Mouse (Mus musculus): Measurements from ENCODE around the gene Trpv5. TPM values are rescaled to one million over a fixed set of nuclear protein-coding genes. Genes with fewer than 3 reads are reported as not detected.

Trpv5 gene
- polyA plus RNA-seq, 1 experiment from 2014 or later = not detected

DNA sequence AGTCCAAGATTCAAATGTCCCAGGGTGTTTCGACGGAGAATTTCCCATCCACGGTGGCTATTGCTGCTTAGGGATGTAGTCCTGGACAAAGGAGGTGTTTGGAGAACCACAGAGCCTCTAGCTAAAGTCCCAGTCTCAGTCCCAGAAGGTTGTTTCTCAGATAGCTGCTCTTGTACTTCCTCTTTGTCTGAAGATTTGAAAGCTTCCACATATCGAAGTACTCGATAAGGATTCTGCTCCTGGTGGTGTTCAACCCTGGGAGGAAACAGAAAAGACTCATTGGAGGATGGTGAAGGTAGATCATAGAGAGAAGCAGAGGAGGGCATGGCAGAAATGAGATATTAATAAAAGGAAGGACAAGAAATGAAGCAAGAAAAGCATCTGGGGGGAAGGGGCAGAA lies 27.4 kb downstream of the Trpv5 start:
- 94% methylated on average over 5 of the region's 5 CpGs for WGBS
- Histone ChIP-seq H3K27me3 (ENCODE audit: control insufficient read depth, insufficient read depth, low read length) (no peaks in the 10 kb centered on the region), H3K27ac (replicated peaks) (no peak overlapping the region), H3K4me3 (ENCODE audit: low read depth, low read length) (no peak overlapping the region), H3K9ac (ENCODE audit: low read length) (no peak overlapping the region), H3K9me3 (ENCODE audit: control insufficient read depth, low read length) (no peaks in the 10 kb centered on the region), H3K4me1 (replicated peaks; ENCODE audit: control insufficient read depth, insufficient read depth) (no peaks in the 10 kb centered on the region), H3K4me2 (replicated peaks; ENCODE audit: low read depth) (no peak overlapping the region), H3K36me3 (ENCODE audit: control insufficient read depth, insufficient read depth, low read length) (no peaks in the 10 kb centered on the region)
- TF ChIP-seq CTCF (IDR thresholded peaks at IDR 0.05; ENCODE audit: low read depth) = no peak
- TF ChIP-seq EP300 (optimal IDR thresholded peaks at IDR 0.05) = no peak
- ATAC-seq (ENCODE audit: low FRiP score, low TSS enrichment) (no peak), DNase-seq (ENCODE audit: low spot score) (no peak)

DNA sequence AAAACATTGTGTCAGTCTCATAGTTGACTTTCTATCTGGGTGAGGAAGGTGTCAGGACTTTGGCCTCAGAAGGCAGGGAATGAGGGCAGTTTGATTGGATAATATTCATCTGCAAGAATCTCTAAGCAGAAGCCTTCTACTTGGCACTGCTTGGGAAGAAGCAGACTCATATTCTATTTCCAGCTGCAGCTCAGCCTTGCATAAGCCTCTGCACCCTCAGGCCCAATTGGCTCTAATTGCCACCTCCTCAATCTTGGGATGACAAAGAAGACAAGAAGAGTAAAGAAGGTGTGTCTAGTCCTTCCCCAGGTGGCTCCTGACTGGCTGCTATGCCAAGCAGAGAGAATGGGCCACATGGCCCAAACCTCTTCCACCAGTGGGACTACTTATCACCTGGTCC lies 33.9 kb downstream of the Trpv5 start:
- TF ChIP-seq CTCF (IDR thresholded peaks at IDR 0.05; ENCODE audit: low read depth) (no peak), EP300 (optimal IDR thresholded peaks at IDR 0.05) (no peak)
- Histone ChIP-seq H3K9me3 (ENCODE audit: control insufficient read depth, low read length) (no peaks in the 10 kb centered on the region), H3K27me3 (ENCODE audit: control insufficient read depth, insufficient read depth, low read length) (no peaks in the 10 kb centered on the region), H3K4me1 (replicated peaks; ENCODE audit: control insufficient read depth, insufficient read depth) (no peaks in the 10 kb centered on the region), H3K36me3 (ENCODE audit: control insufficient read depth, insufficient read depth, low read length) (no peaks in the 10 kb centered on the region), H3K27ac (replicated peaks) (no peak overlapping the region), H3K9ac (ENCODE audit: low read length) (no peak overlapping the region), H3K4me2 (replicated peaks; ENCODE audit: low read depth) (no peak overlapping the region), H3K4me3 (ENCODE audit: low read depth, low read length) (no peak overlapping the region)
- no peak for DNase-seq (ENCODE audit: low spot score)
- ATAC-seq (ENCODE audit: low FRiP score, low TSS enrichment) = no peak

DNA sequence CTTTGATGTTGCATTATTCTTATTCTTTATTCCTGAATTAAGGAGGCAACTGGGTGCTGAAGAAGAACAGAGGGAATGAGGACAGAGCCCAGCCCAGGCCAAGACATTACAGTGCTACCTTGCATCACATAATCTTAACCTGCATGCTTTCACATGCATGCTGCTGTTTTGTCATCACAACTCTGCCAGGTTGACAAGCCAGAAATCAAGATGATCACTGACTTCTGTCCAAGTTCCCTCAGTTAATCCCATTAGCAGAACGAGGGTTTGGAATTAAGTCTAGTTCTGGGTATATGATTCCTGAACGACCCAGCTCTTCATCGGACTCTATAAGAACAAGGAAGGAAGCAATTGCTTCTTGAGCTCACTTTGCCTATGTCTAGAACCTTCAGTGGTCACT lies 34.3 kb downstream of the Trpv5 start:
- H3K4me1 ChIP-seq (replicated peaks; ENCODE audit: control insufficient read depth, insufficient read depth) = no peaks in the 10 kb centered on the region
- TF ChIP-seq CTCF (IDR thresholded peaks at IDR 0.05; ENCODE audit: low read depth) (no peak), EP300 (optimal IDR thresholded peaks at IDR 0.05) (no peak)
- no peak overlapping the region for H3K27ac ChIP-seq (replicated peaks)
- no peaks in the 10 kb centered on the region for H3K36me3 ChIP-seq (ENCODE audit: control insufficient read depth, insufficient read depth, low read length)
- DNase-seq (ENCODE audit: low spot score) = no peak
- 84% methylated on average over 3 of the region's 3 CpGs for WGBS
- no peaks in the 10 kb centered on the region for H3K27me3 ChIP-seq (ENCODE audit: control insufficient read depth, insufficient read depth, low read length)
- no peaks in the 10 kb centered on the region for H3K9me3 ChIP-seq (ENCODE audit: control insufficient read depth, low read length)
- no peak overlapping the region for H3K4me3 ChIP-seq (ENCODE audit: low read depth, low read length)
- no peak overlapping the region for H3K9ac ChIP-seq (ENCODE audit: low read length)
- ATAC-seq (ENCODE audit: low FRiP score, low TSS enrichment) = no peak
- no peak overlapping the region for H3K4me2 ChIP-seq (replicated peaks; ENCODE audit: low read depth)

DNA sequence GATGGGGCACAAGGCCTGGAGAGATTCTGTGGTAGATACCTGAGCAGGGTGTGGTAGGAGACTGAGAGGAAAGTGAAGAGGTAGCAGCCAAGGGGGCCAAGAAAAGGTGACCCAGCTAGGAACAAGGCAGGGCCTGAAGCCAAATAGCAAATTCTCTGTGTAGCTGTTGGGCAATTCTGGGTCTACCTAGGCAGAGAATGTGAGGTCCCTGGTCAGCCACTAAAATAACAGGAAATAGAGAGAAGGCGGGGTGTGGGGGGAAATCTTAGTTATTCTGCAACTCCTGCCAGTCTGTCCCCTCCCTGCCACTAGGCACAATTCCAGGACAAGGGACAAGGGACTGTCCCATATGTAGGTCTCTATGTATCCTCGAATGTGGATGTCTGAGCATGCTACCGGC lies 37.3 kb downstream of the Trpv5 start:
- H3K4me2 ChIP-seq (replicated peaks; ENCODE audit: low read depth) = no peak overlapping the region
- ATAC-seq (ENCODE audit: low FRiP score, low TSS enrichment) (no peak), DNase-seq (ENCODE audit: low spot score) (no peak)
- WGBS = 76% methylated on average over 3 of the region's 3 CpGs
- no peaks in the 10 kb centered on the region for H3K4me1 ChIP-seq (replicated peaks; ENCODE audit: control insufficient read depth, insufficient read depth)
- H3K27ac ChIP-seq (replicated peaks) = no peak overlapping the region
- no peaks in the 10 kb centered on the region for H3K27me3 ChIP-seq (ENCODE audit: control insufficient read depth, insufficient read depth, low read length)
- H3K4me3 ChIP-seq (ENCODE audit: low read depth, low read length) = no peak overlapping the region
- no peak overlapping the region for H3K9ac ChIP-seq (ENCODE audit: low read length)
- TF ChIP-seq EP300 (optimal IDR thresholded peaks at IDR 0.05) (no peak), CTCF (IDR thresholded peaks at IDR 0.05; ENCODE audit: low read depth) (no peak)
- H3K9me3 ChIP-seq (ENCODE audit: control insufficient read depth, low read length) = no peaks in the 10 kb centered on the region
- H3K36me3 ChIP-seq (ENCODE audit: control insufficient read depth, insufficient read depth, low read length) = no peaks in the 10 kb centered on the region

DNA sequence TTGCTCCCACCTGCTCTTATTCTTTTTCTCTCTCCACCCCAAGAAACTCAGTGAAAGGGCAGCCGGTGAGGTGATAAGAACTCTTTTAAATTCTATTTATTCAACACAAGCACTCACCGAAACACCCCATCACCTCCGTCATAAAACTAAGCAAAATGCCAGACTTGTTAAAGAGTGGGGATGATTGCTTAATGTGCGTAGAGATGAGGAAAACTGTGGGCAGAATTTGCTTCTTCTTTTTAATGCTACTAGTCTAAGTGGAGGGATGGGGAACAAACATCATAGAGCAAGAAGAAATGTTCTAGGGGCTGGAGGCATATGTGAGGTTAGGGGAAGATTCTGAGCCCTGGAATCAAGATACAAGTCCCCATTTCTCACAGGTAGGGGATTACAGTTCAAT lies 37.8 kb downstream of the Trpv5 start:
- Histone ChIP-seq H3K27me3 (ENCODE audit: control insufficient read depth, insufficient read depth, low read length) (no peaks in the 10 kb centered on the region), H3K4me3 (ENCODE audit: low read depth, low read length) (no peak overlapping the region), H3K36me3 (ENCODE audit: control insufficient read depth, insufficient read depth, low read length) (no peaks in the 10 kb centered on the region), H3K9me3 (ENCODE audit: control insufficient read depth, low read length) (no peaks in the 10 kb centered on the region), H3K9ac (ENCODE audit: low read length) (no peak overlapping the region), H3K27ac (replicated peaks) (no peak overlapping the region), H3K4me2 (replicated peaks; ENCODE audit: low read depth) (no peak overlapping the region), H3K4me1 (replicated peaks; ENCODE audit: control insufficient read depth, insufficient read depth) (no peaks in the 10 kb centered on the region)
- ATAC-seq (ENCODE audit: low FRiP score, low TSS enrichment) (no peak), DNase-seq (ENCODE audit: low spot score) (no peak)
- TF ChIP-seq EP300 (optimal IDR thresholded peaks at IDR 0.05) (no peak), CTCF (IDR thresholded peaks at IDR 0.05; ENCODE audit: low read depth) (no peak)
- WGBS = 43% methylated on average over 4 of the region's 4 CpGs

DNA sequence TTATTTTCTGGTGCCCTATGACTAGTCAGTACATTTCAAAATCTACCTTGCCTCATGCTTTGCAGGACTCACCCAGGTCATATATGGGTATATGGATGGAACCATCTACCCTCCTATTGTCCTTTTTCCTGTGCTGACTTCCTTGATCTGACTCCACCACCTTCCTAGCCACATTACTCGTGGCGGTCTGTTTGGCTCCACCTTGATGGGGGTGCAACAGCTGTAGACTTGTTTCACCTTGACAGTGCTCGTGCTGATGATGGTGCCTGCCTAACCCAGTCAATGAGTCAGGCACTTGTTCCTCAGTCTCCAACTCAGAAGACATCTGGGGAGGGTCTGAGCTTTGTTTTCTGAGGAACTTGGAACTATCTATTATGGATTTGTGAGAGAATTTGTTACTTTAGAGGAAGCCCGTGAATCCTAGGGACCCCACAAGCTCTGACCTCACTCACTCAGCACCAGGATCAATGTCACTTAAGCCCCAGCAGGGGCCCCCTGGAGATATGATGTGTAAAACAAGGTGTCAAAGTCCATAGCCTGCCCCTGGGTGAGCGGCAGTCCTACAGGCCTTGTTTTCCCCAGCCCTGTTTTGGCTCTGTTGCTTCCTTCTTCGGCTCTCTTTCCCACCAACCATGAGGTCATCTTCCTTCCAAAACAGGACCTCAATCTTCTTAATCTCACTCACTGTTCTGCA lies 39.2 kb downstream of the Trpv5 start:
- DNase-seq (ENCODE audit: low spot score) = peak; percentile 30
- no peaks in the 10 kb centered on the region for H3K27me3 ChIP-seq (ENCODE audit: control insufficient read depth, insufficient read depth, low read length)
- H3K36me3 ChIP-seq (ENCODE audit: control insufficient read depth, insufficient read depth, low read length) = no peaks in the 10 kb centered on the region
- ATAC-seq (ENCODE audit: low FRiP score, low TSS enrichment) = peak; percentile 62
- no peaks in the 10 kb centered on the region for H3K4me1 ChIP-seq (replicated peaks; ENCODE audit: control insufficient read depth, insufficient read depth)
- no peak overlapping the region for H3K4me3 ChIP-seq (ENCODE audit: low read depth, low read length)
- TF ChIP-seq EP300 (optimal IDR thresholded peaks at IDR 0.05) (no peak), CTCF (IDR thresholded peaks at IDR 0.05; ENCODE audit: low read depth) (no peak)
- H3K9me3 ChIP-seq (ENCODE audit: control insufficient read depth, low read length) = no peaks in the 10 kb centered on the region
- no peak overlapping the region for H3K4me2 ChIP-seq (replicated peaks; ENCODE audit: low read depth)
- no peak overlapping the region for H3K9ac ChIP-seq (ENCODE audit: low read length)
- WGBS = 57% methylated on average over 6 of the region's 6 CpGs
- H3K27ac ChIP-seq (replicated peaks) = no peak overlapping the region
